Mouse (Mus musculus) forebrain, embryonic 12.5 days (tissue): ENCODE results near the gene Gen1. TPM values are rescaled to one million over a fixed set of nuclear protein-coding genes. Genes with fewer than 3 reads are reported as not detected.
A peak's percentile ranks its signal among the peaks of the same experiment; 100 is the strongest.

ENCODE experiments used
- ATAC-seq: fragments of 200-750 bp; cut with Nextera tagmentation; 2 replicates; pipeline ENCODE4 v1.8.0; 2017; ENCODE audit warnings: moderate TSS enrichment; ENCODE audit not compliant: low FRiP score
- H3K27ac ChIP-seq: fragments of 300-500 bp; sonication (generic); 2 replicates; pipeline ENCODE4 v1.5.1; 2016; ENCODE audit warnings: mild to moderate bottlenecking
- H3K27me3 ChIP-seq: fragments of 300-500 bp; sonication (generic); 2 replicates; pipeline ENCODE4 v1.6.1; 2016; ENCODE audit warnings: mild to moderate bottlenecking
- H3K36me3 ChIP-seq: fragments of 300-500 bp; sonication (generic); replicated peaks from 2 replicates; pipeline ENCODE4 v1.6.1; 2016; ENCODE audit warnings: mild to moderate bottlenecking
- H3K4me1 ChIP-seq: fragments of 300-500 bp; sonication (generic); 2 replicates; pipeline ENCODE4 v1.6.1; 2016
- H3K4me2 ChIP-seq: fragments of 300-500 bp; sonication (generic); 2 replicates; pipeline ENCODE4 v1.6.1; 2016; ENCODE audit warnings: mild to moderate bottlenecking, moderate library complexity
- H3K4me3 ChIP-seq: fragments of 300-500 bp; sonication (generic); replicated peaks from 2 replicates; pipeline ENCODE4 v1.5.1; 2016; ENCODE audit warnings: mild to moderate bottlenecking
- H3K9ac ChIP-seq: fragments of 300-500 bp; sonication (generic); 2 replicates; pipeline ENCODE4 v1.6.1; 2016; ENCODE audit warnings: mild to moderate bottlenecking
- H3K9me3 ChIP-seq: fragments of 300-500 bp; sonication (generic); 2 replicates; pipeline ENCODE4 v1.6.1; 2016
- WGBS: fragments of 180-500 bp; shearing (Covaris S2); methylation state at CpG from one replicate; pipeline ENCODE4 v1.1.7; 2016; 5-methylcytosine and 5-hydroxymethylcytosine counted together
- microRNA-seq: library from miRNA; unstranded; fragments of <30 nt; microRNA quantifications from one replicate; pipeline ENCODE4, GENCODE M21; 2017
- polyA plus RNA-seq: library from polyadenylated mRNA; unstranded; fragments of >200 nt; fragmentation: Nextera tagmentation; extraction: Ambion mirVana; gene quantifications from 2 replicates; pipeline ENCODE4 v1.2.1, GENCODE M21; 2016

The Gen1 gene
- polyA plus RNA-seq, 1 experiment from 2014 or later, result 16.2 TPM

DNA sequence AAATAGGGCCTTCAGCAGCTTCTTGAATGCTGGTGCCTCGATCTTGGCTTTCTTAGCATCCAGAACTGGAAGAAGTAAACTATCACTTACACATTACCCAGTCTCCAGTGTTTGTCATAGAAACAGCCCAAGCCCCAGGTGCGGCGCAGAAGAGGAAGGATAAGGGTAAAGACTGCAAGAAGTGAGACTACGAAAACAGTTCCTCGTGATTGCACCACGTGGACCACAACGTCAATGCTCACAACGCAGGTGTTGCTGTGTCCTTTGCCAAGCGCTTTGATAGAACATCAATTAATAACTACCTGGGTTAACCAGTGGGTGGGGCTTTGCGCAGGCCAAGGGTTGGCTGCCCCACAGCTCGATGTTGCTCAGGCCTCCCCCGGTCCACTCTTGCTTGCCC lies 64.9 kb downstream of the Gen1 start:
- no peak overlapping the region for H3K27ac ChIP-seq
- H3K4me2 ChIP-seq, result no peak overlapping the region
- H3K4me1 ChIP-seq, result peaks cover 13% of the 10 kb centered on the region; the same call in 1 of the 2 replicates
- H3K36me3 ChIP-seq, result no peaks in the 10 kb centered on the region
- no peaks in the 10 kb centered on the region for H3K9me3 ChIP-seq
- WGBS, result 94% methylated on average over 12 of the region's 12 CpGs
- H3K27me3 ChIP-seq, result no peaks in the 10 kb centered on the region
- no peak for ATAC-seq
- H3K4me3 ChIP-seq, result no peak overlapping the region
- H3K9ac ChIP-seq, result no peak overlapping the region

DNA sequence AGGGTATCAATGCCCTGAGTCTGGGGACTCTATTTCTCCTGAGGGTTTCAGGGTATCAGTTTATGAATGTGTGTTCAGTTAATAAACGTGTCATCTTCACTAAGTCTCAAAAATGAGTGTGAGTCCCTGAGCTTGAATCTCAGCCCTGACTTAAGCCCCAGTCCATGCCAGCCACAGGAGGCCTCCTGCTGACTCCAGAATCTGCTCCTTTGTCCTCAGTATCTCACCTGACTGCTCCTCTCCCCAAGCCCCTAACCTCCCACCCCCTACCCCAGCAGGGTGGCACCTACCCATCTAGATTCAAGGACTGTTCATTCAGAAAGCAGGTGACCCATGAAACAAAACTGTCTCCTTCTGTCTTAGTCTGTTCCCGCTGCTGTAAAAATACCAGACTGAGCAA lies 67.0 kb downstream of the Gen1 start:
- no peak overlapping the region for H3K4me2 ChIP-seq
- ATAC-seq, result no peak
- H3K27me3 ChIP-seq, result 0 out of 2 replicates have a peak, but pooled peaks cover 6% of the 10 kb centered on the region
- H3K4me1 ChIP-seq, result peaks cover 13% of the 10 kb centered on the region; the same call in 1 of the 2 replicates
- H3K9ac ChIP-seq, result no peak overlapping the region
- H3K4me3 ChIP-seq, result no peak overlapping the region
- no peaks in the 10 kb centered on the region for H3K36me3 ChIP-seq
- H3K9me3 ChIP-seq, result no peaks in the 10 kb centered on the region
- WGBS, result 14% methylated on average over 2 of the region's 2 CpGs
- no peak overlapping the region for H3K27ac ChIP-seq

DNA sequence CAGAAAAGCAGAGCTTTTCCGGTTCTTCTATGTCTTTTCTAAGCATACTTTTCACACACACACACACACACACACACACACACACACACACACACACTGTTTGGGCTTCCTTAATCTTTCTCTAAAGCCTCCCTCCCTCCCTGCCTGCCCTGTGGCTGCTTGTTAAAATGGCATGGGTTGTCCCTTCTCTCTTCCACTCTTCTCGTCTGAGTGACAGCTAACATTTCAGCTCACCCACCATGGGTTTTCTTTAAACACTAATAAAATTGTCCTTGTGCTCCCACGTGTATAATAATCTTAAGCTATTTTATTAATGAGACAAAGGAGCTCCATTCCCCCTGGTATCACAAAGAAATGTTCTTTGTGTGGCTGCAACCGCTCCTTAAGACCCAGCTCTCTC lies 67.6 kb downstream of the Gen1 start:
- no peak overlapping the region for H3K9ac ChIP-seq
- H3K9me3 ChIP-seq, result no peaks in the 10 kb centered on the region
- peak; percentile 54; the same call in 1 of the 2 replicates for ATAC-seq
- no peak overlapping the region for H3K4me3 ChIP-seq
- H3K27ac ChIP-seq, result no peak overlapping the region
- no peak overlapping the region for H3K4me2 ChIP-seq
- H3K4me1 ChIP-seq, result peaks cover 13% of the 10 kb centered on the region; the same call in 1 of the 2 replicates
- 5% methylated on average over 4 of the region's 4 CpGs for WGBS
- 0 out of 2 replicates have a peak, but pooled peaks cover 6% of the 10 kb centered on the region for H3K27me3 ChIP-seq
- no peaks in the 10 kb centered on the region for H3K36me3 ChIP-seq

DNA sequence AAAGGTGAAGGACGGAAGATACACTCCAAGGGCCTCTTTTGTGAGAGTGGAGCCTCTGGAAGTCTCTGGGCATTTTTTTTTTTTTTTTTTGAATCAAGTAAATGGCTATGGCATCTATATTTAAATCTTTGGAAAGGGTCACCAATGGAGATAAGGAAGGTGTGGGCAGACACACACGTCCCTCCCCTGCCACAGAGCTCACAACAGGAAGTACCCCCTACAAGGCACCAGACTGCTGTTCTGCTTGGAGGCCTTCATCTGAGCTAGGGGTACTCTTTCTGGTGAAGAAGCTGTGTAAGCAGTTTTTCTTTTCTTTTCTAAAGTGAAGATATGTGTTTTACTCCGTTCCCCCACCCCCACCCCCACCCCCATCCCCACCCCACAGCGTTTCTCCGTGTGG lies 68.8 kb downstream of the Gen1 start:
- Histone ChIP-seq H3K4me2 (peak overlapping the region; percentile 48; the same call in 1 of the 2 replicates), H3K9me3 (no peaks in the 10 kb centered on the region), H3K9ac (no peak overlapping the region), H3K4me3 (no peak overlapping the region), H3K4me1 (peaks cover 13% of the 10 kb centered on the region; the same call in 1 of the 2 replicates), H3K27me3 (0 out of 2 replicates have a peak, but pooled peaks cover 6% of the 10 kb centered on the region), H3K36me3 (no peaks in the 10 kb centered on the region), H3K27ac (no peak overlapping the region)
- 42% methylated on average over 5 of the region's 5 CpGs for WGBS
- ATAC-seq, result no peak; the same call in 1 of the 2 replicates

DNA sequence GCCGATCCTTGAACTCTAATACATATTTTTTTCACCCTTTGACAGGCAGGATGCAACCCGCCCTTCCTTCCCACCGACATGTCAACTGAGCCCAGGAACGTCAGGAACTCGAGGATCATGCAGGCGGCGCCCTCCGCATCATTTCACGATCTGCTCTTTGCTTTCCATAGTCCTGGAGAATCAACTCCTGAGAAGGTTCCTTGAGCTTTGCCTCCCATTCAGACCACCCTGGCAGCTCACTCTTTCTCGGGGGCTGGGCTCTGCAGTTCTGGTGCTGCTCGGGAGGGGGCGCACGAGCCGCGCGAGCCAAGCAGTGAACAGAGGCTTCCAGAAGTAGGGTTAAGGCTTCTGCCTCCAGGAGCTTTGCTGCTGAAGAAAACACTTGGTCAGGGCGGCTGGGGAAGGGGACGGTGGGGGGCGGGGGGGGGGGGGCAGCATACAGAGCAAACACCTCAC lies 69.4 kb downstream of the Gen1 start:
- 11% methylated on average over 16 of the region's 19 CpGs for WGBS
- Histone ChIP-seq H3K27me3 (0 out of 2 replicates have a peak, but pooled peaks cover 6% of the 10 kb centered on the region), H3K27ac (no peak overlapping the region), H3K4me1 (peaks cover 13% of the 10 kb centered on the region; the same call in 1 of the 2 replicates), H3K9ac (no peak overlapping the region), H3K4me2 (peak overlapping the region; percentile 48), H3K9me3 (no peaks in the 10 kb centered on the region), H3K4me3 (no peak overlapping the region), H3K36me3 (no peaks in the 10 kb centered on the region)
- peak; percentile 81 for ATAC-seq

DNA sequence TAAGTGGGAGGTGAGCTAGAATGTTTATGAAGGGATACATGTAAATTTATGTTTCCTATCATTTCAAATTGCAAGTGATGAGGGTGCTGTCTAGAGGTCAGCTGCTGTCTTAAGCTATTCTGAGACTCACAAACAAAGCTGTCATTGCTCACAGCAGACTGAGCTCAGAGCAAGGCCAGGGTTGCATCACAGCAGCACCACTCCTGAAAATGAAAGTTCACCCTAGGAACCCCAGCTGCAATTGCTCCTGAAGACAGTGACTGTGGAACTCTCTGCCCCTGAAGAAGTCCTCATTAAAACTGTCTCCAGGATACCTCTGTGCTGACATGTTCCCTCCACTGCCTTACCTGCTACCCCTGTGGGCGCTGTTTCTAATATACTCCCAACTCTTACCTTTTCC lies 70.6 kb downstream of the Gen1 start:
- H3K4me2 ChIP-seq, result no peak overlapping the region

More for the DNA sequence above, 70.6 kb downstream of the Gen1 start:
- Histone ChIP-seq H3K4me3 (no peak overlapping the region), H3K4me1 (peaks cover 13% of the 10 kb centered on the region; the same call in 1 of the 2 replicates), H3K9ac (no peak overlapping the region), H3K27me3 (0 out of 2 replicates have a peak, but pooled peaks cover 6% of the 10 kb centered on the region), H3K9me3 (no peaks in the 10 kb centered on the region), H3K27ac (no peak overlapping the region), H3K36me3 (no peaks in the 10 kb centered on the region)
- WGBS, result 89% methylated on average over 1 of the region's 1 CpGs
- no peak for ATAC-seq

Small RNA genes lying within 50 kb of the gene (microRNA-seq; reads per million reads assigned to microRNA genes)
- gene Mir7675, result not detected

Other genes starting within 250 kb of the Gen1 start
- 0.24 and 0.37 TPM in 2 replicates for gene Kcns3, start 114.7 kb downstream of the Gen1 start, polyA plus RNA-seq
- gene Msgn1, start 56.8 kb downstream of the Gen1 start, polyA plus RNA-seq, result not detected in 2 replicates
- 157 and 167 TPM in 2 replicates for gene Smc6, start 85 bp upstream of the Gen1 start, polyA plus RNA-seq
- gene Vsnl1, start 170.8 kb upstream of the Gen1 start, polyA plus RNA-seq, result 1.6 and 2.3 TPM in 2 replicates
- gene Rad51ap2, start 190.3 kb upstream of the Gen1 start, polyA plus RNA-seq, result 0.23 and 0.41 TPM in 2 replicates